Mouse (Mus musculus) kidney, adult 2 months (tissue): Measurements from ENCODE around the gene Rnf40.

ENCODE experiments used
- CTCF ChIP-seq: fragments of 200-500 bp; conservative IDR thresholded peaks from 2 replicates; pipeline ENCODE4 v1.5.1; 2011; ENCODE audit warnings: low read depth, mild to moderate bottlenecking, control low read depth, low read length, moderate library complexity, mixed read lengths; ENCODE audit not compliant: insufficient read depth, insufficient read length
- POLR2A ChIP-seq: fragments of 200-500 bp; IDR thresholded peaks from one replicate; pipeline ENCODE4 v1.6.1; 2011; ENCODE audit warnings: low read depth, low read length, control low read depth

GRCm38 (mm10) chr7:127586149-127586548 is 2.4 kb upstream of the Rnf40 start:
- TF ChIP-seq CTCF (no peak), POLR2A (no peak)
